ENCODE assay signal across 8 mouse cellular contexts in the genomic region with DNA sequence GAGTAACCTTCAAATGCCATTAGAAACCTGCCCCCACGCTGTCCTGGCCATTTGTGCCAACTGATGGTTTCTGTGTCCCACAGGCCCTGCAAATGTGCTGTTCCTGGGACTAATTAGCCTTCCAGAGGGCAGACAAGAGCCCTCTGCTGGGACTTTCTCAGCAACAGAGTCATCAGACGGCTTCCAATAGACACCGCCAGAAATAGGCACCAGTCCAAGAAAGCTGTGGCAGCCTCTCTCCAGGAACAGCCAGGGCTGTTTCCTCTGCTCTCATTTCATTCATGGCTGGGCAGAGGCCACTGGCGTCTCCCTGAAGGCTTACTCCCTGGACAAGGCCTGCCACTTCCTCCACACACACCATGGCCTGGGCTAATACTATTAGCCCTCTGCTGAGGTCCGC.
DNase-seq lines count a peak whose midpoint lies in the region; ATAC-seq lines count a peak whose summit lies in the region.

No protein-coding gene starts in this region.

- H3K27ac ChIP-seq in lung, embryonic 15.5 days: no peak overlapping the region

- H3K4me1 ChIP-seq in lung, embryonic 15.5 days: 0 out of 2 replicates have a peak, but pooled peaks cover 3% of the 10 kb centered on the region

- H3K36me3 ChIP-seq in lung, embryonic 15.5 days: no peaks in the 10 kb centered on the region

- no peak overlapping the region for H3K4me3 ChIP-seq in lung, embryonic 15.5 days

- 39% methylated on average over 5 of the region's 5 CpGs for WGBS in lung, embryonic 15.5 days

- H3K27me3 ChIP-seq in lung, embryonic 15.5 days: no peaks in the 10 kb centered on the region

- peak; percentile 60; the same call in 1 of the 2 replicates for ATAC-seq in lung, embryonic 15.5 days (ENCODE audit: borderline replicate concordance, extremely low read depth, low FRiP score, low TSS enrichment)

- no peak overlapping the region for H3K9ac ChIP-seq in lung, embryonic 15.5 days

- H3K4me2 ChIP-seq in lung, embryonic 15.5 days: no peak overlapping the region

- peak; percentile 71 for DNase-seq in adrenal gland, postnatal 10 days
- DNase-seq in adrenal gland, postnatal 4 days (ENCODE audit: low spot score in 2 of 2): no peak
- no peak for DNase-seq in lung, adult 18-20 months
- DNase-seq in gastrocnemius, adult 18-20 months (ENCODE audit: low spot score): peak; percentile 48
- peak; percentile 50 to 54 for DNase-seq in kidney, postnatal 4 days
- no peak for DNase-seq in ovary, postnatal 36 days (ENCODE audit: low spot score)
- no peak for DNase-seq in urinary bladder, postnatal 4 days (ENCODE audit: low spot score in 2 of 2)

- H3K9me3 ChIP-seq in lung, embryonic 15.5 days: no peaks in the 10 kb centered on the region

Comparison
In these comparisons a context has a peak if more than half of its experiments do, and no peak if none do; other contexts are left out.
1. DNase-seq: peak in adrenal gland, postnatal 10 days (single experiment), gastrocnemius, adult 18-20 months (single experiment) and kidney, postnatal 4 days (2 of 2); none in adrenal gland, postnatal 4 days (0 of 2), lung, adult 18-20 months (0 of 2), ovary, postnatal 36 days (single experiment) and urinary bladder, postnatal 4 days (0 of 2).